Mouse (Mus musculus): Measurements from ENCODE around the gene Gm15128. TPM values are rescaled to one million over a fixed set of nuclear protein-coding genes. Genes with fewer than 3 reads are reported as not detected.
"Not testable (repeated sequence)": the region's sequence is repeated elsewhere in the genome, so short reads cannot be mapped to it uniquely, and the experiment has no call there.

Gene Gm15128
- polyA plus RNA-seq (2015; fragmentation: Nextera tagmentation; extraction: Ambion mirVana): not detected in 2 replicates

- H3K4me3 ChIP-seq (ENCODE audit: low read depth, low read length); H3K9me3 ChIP-seq (replicated peaks; ENCODE audit: control insufficient read depth, low read length, poor library complexity, severe bottlenecking); H3K4me1 ChIP-seq (ENCODE audit: control insufficient read depth, insufficient read depth, low read length); H3K4me2 ChIP-seq (ENCODE audit: low read length); H3K27me3 ChIP-seq (ENCODE audit: control insufficient read depth, insufficient read depth, low read depth, low read length); H3K9ac ChIP-seq (ENCODE audit: low read depth, low read length); ATAC-seq; H3K27ac ChIP-seq (ENCODE audit: low read length); H3K36me3 ChIP-seq (ENCODE audit: control insufficient read depth, insufficient read depth, low read length): not testable (repeated sequence)
- WGBS: 82% methylated on average over 7 of the region's 7 CpGs
Measured at GRCm38 (mm10) chrX:147765691-147766090, at the start of gene Gm15128. Gene Gm15128, plus strand, starts transcription at chrX:147765991.

Other genes starting within 250 kb of the Gm15128 start
- gene Lrch2, start 211.9 kb upstream of the Gm15128 start, polyA plus RNA-seq (2015; fragmentation: Nextera tagmentation; extraction: Ambion mirVana): 11.6 and 14.3 TPM in 2 replicates
- not detected in 2 replicates for gene Gm15080, start 227.0 kb downstream of the Gm15128 start, polyA plus RNA-seq (2015; fragmentation: Nextera tagmentation; extraction: Ambion mirVana)